Mouse (Mus musculus) small intestine, adult 2 months (tissue): ENCODE measurements around the gene Vav1.

Experiments used
- CTCF ChIP-seq: fragments of 200-500 bp; IDR thresholded peaks from 2 replicates; pipeline ENCODE4 v1.5.1; 2012; ENCODE audit warnings: low read depth, mild to moderate bottlenecking, control low read depth, inconsistent platforms, low read length, moderate library complexity, mixed read lengths; ENCODE audit not compliant: insufficient replicate concordance, insufficient read length; ENCODE audit errors: extremely low read depth
- POLR2A ChIP-seq: fragments of 200-500 bp; IDR thresholded peaks from 2 replicates; pipeline ENCODE4 v1.6.1; 2012; ENCODE audit warnings: low read depth, mild to moderate bottlenecking, control low read depth, inconsistent platforms, low read length, moderate library complexity

GRCm38 (mm10) chr17:57330993-57331392, 52.1 kb downstream of the Vav1 start:
- no peak for TF ChIP-seq CTCF
- no peak for TF ChIP-seq POLR2A
